Mouse (Mus musculus) kidney, adult 9 months (tissue): ENCODE data around the gene Exosc3.
A peak's percentile ranks its signal among the peaks of the same experiment; 100 is the strongest.

Source experiments
- DNase-seq: peaks from one replicate; pipeline ENCODE4 v3.0.0; 2022

Exosc3 gene

DNA sequence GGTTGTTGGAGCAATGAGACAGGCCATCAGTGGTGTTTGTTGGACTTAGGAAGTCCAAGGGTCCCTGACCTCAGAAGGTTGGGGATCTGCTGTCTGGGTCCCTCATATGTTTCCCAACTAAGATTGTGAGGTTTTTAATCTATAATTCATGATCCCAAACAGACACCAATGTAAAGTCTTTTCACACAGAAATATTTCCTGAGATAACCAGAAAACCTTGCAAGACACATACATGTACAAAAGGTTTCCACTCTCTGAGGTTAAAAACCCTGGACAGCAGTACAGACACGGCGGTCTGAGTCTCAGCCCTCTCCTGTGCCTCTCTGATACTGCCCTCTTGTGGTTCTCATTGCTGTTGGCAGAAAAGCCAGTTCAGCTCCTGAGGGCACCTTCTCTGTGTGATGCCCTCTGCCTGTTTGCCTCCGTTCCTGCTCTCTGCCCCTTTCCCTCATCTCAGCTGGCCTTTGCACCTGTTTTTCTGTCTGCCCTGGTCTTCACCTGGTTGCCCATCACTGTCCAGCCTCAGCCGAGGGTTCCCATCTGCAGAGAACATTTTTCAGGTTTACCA, 62.5 kb downstream of the Exosc3 start:
- DNase-seq = peak; percentile 81

DNA sequence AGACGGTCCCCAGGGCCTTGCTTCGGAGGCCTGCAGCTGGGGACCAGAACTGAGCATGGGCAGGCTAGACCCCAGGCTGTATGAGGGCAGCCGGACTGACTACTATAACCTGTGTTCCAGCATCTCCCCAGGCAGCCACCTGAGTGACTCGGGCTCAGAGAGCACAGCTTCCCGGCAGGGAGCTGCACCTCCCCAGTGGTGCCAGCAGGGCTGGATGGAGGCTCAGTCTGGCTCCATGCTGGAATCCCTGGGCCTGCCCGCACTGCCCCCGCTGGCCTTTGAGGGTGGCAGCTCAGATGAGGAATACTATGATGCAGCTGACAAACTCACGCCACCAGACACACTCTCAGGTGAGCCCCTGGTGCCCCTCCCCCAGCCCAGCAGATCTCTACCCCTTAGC, 63.2 kb downstream of the Exosc3 start:
- DNase-seq = no peak

DNA sequence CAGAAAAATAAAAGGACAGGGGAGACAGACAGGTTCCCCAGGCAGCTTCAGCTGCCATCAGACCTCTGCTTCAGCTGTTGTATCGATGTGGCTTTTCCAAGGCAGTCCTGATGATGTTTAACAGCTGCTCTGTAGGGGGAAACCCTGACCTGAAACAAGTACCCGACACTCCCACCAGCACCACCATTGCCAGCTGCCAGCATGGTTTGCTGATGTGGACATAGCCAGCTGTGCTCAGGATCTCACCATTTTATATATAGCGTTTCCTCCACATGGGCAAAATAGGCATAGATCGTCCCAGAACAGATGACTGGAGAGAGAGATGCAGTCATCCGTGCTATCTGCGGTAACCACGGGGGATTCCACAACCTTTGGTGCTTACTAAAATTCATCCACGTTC, 66.8 kb downstream of the Exosc3 start:
- DNase-seq = no peak

DNA sequence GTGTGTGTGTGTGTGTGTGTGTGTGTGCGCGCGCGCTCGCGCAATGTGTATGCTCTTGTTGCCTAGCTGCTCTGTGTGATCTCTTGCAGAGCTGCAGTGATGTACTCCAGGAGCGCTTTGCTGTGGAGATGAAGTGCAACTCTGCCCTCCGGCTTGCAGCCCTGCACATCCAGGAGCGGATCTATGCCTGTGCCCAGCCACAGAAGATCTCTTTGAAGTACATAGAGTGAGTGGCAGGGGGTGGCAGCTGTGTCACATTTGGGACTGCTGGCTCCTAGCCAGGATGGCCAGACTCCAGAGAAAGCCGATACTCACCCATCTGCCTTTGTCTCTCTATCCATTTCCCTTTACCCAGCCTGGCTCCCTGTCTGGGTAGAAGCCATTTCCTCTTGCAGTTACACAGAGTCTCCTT, 71.5 kb downstream of the Exosc3 start:
- DNase-seq = peak; percentile 10

DNA sequence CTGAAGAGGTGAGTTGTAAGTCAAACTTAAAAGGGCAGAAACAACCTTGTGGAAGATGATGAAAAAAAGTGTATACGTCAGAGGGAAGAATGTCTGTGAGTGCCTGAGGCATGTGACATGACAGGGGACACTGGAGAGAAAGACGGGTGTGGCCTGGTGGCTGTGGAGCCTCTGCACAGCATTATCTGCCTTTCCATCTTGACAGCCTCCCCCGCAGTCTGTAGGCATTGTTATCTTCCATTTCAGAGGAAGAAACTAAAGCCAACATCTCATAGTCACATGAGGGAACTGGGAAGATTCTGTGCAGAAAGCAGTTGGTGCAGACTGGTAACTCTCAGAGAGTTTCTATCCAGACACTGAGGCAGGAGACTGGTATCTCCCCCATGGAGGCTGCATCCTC, 74.6 kb downstream of the Exosc3 start:
- DNase-seq = no peak
